Mouse (Mus musculus): ENCODE results near the gene Rpia.

- TF ChIP-seq CTCF (IDR thresholded peaks at IDR 0.05; ENCODE audit: low read depth, low read length), result peak; percentile 90
- TF ChIP-seq GATA1 (IDR thresholded peaks at IDR 0.05; ENCODE audit: borderline replicate concordance, low read length), result no peak
- no peak for TF ChIP-seq POLR2AphosphoS5 (IDR thresholded peaks at IDR 0.05; ENCODE audit: insufficient replicate concordance, low read depth, low read length)
- TF ChIP-seq TAL1 (conservative IDR thresholded peaks at IDR 0.05; ENCODE audit: low read depth, low read length), result no peak
- TF ChIP-seq GATA2 (IDR thresholded peaks at IDR 0.05; ENCODE audit: borderline replicate concordance, low read depth, low read length), result no peak
Measured at GRCm38 (mm10) chr6:70797581-70798251, 5.7 kb upstream of the Rpia start.
